Mouse (Mus musculus) small intestine, adult 2 months (tissue): ENCODE data around the gene Ppp1r18.

Experiments
- CTCF ChIP-seq: fragments of 200-500 bp; IDR thresholded peaks from 2 replicates; pipeline ENCODE4 v1.5.1; 2012; ENCODE audit warnings: low read depth, mild to moderate bottlenecking, control low read depth, inconsistent platforms, low read length, moderate library complexity, mixed read lengths; ENCODE audit not compliant: insufficient replicate concordance, insufficient read length; ENCODE audit errors: extremely low read depth
- POLR2A ChIP-seq: fragments of 200-500 bp; IDR thresholded peaks from 2 replicates; pipeline ENCODE4 v1.6.1; 2012; ENCODE audit warnings: low read depth, mild to moderate bottlenecking, control low read depth, inconsistent platforms, low read length, moderate library complexity

- no peak for TF ChIP-seq CTCF
- no peak; the same call in 1 of the 2 replicates for TF ChIP-seq POLR2A
Measured at GRCm38 (mm10) chr17:35822964-35823937, 42.1 kb upstream of the Ppp1r18 start, which contains the start of gene Flot1.
